Mouse (Mus musculus): ENCODE measurements around the gene Srgap3. TPM values are rescaled to one million over a fixed set of nuclear protein-coding genes. Genes with fewer than 3 reads are reported as not detected.

Gene Srgap3
- polyA plus RNA-seq, 1 experiment from 2014 or later, result 7.0 TPM

Other genes with a start within 250 kb of the Srgap3 start
- 42.3 and 44.1 TPM in 2 replicates for gene Thumpd3, start 99.0 kb upstream of the Srgap3 start, polyA plus RNA-seq (2015; fragmentation: Nextera tagmentation; extraction: Ambion mirVana)
- 96.5 and 99.4 TPM in 2 replicates for gene Setd5, start 130.1 kb upstream of the Srgap3 start, polyA plus RNA-seq (2015; fragmentation: Nextera tagmentation; extraction: Ambion mirVana)
- 0.80 and 1.1 TPM in 2 replicates for gene Lhfpl4, start 248.1 kb upstream of the Srgap3 start, polyA plus RNA-seq (2015; fragmentation: Nextera tagmentation; extraction: Ambion mirVana)

All from limb, embryonic 13.5 days (tissue).